Mouse (Mus musculus) thymus, adult 2 months (tissue): Measurements from ENCODE around the gene Zc2hc1b.

Source experiments
- CTCF ChIP-seq: fragments of 200-500 bp; IDR thresholded peaks from 2 replicates; pipeline ENCODE4 v1.5.1; 2012; ENCODE audit warnings: mild to moderate bottlenecking, control low read depth, low read length, moderate library complexity, borderline replicate concordance; ENCODE audit not compliant: control insufficient read depth, poor library complexity, insufficient read depth; ENCODE audit errors: extremely low read depth
- POLR2A ChIP-seq: fragments of 200-500 bp; IDR thresholded peaks from 2 replicates; pipeline ENCODE4 v1.6.1; 2012; ENCODE audit warnings: mild to moderate bottlenecking, low read length, control low read depth, moderate library complexity; ENCODE audit not compliant: control insufficient read depth, poor library complexity, insufficient read depth; ENCODE audit errors: extremely low read depth

DNA sequence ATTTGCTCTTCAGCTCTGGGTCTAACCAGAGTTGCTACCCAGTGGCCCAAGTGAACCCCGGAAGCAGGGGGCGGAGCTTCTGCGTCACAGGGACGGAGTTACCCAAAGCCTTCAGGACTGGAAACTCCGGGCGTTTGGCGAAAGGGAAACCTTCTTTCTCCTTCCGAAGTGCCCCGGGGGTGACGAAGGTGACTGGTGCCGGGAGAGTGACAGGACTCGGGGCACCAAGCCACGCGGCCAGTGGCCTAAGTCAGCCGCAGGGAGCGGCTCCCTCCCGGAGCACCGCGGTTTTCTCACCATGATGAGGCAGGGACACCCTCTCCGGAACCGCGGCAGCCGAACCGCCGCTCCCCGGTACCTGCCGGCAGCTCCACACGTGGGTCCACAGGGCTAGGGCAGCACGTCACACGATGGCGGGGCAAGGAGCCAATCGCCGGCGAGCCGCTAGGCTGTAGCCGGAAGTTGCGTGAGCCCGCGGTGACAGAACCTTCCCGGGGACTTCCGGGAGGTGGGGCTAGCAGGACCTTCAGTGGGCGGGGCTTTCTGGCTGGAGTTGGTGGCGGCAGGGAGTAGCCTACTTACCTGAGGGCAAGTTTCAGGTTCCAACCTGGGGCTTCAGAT, 15.0 kb upstream of the Zc2hc1b start, which contains the start of gene Ltv1:
- TF ChIP-seq CTCF (0 out of 2 replicates have a peak, but pooled peaks have one; percentile 27), POLR2A (peak; percentile 47; the same call in 1 of the 2 replicates)
